Mouse (Mus musculus) ES-E14 (cell line): ENCODE data around the gene Pcnx3. TPM values are rescaled to one million over a fixed set of nuclear protein-coding genes. Genes with fewer than 3 reads are reported as not detected.

Experiments
- DNase-seq: peaks from one replicate; pipeline ENCODE4 v3.0.0-alpha.2; 2013; ENCODE audit warnings: low read depth, low spot score
- H3K27ac ChIP-seq: 2 replicates; pipeline ENCODE4 v1.5.1; 2012; ENCODE audit warnings: low read depth, mild to moderate bottlenecking, low read length, moderate library complexity, mixed read lengths; ENCODE audit not compliant: poor library complexity, insufficient read depth, severe bottlenecking
- H3K36me3 ChIP-seq: 2 replicates; pipeline ENCODE4 v1.6.1; 2012; ENCODE audit warnings: mild to moderate bottlenecking, low read length, moderate library complexity, mixed read lengths; ENCODE audit not compliant: control insufficient read depth, poor library complexity, insufficient read depth, severe bottlenecking
- H3K4me1 ChIP-seq, 2 experiments: fragments of 150-350 bp in 1 of 2; sonication (generic) in 1 of 2; 2 replicates each; pipeline ENCODE4 v1.6.1; 2012; ENCODE audit warnings: low read length in 2 of 2, mild to moderate bottlenecking in 1 of 2, mixed read lengths in 1 of 2; ENCODE audit not compliant: control insufficient read depth in 2 of 2, insufficient read depth in 2 of 2, poor library complexity in 1 of 2
- H3K4me3 ChIP-seq, 2 experiments: fragments of 150-350 bp in 1 of 2; sonication (generic) in 1 of 2; 2 replicates each; pipeline ENCODE4 v1.5.1; 2012; ENCODE audit warnings: low read length in 2 of 2, low read depth in 1 of 2, mild to moderate bottlenecking in 1 of 2, mixed read lengths in 1 of 2; ENCODE audit not compliant: insufficient read depth in 1 of 2, poor library complexity in 1 of 2, severe bottlenecking in 1 of 2
- H3K9ac ChIP-seq: 2 replicates; pipeline ENCODE4 v1.6.1; 2012; ENCODE audit warnings: low read depth, mild to moderate bottlenecking, low read length, mixed read lengths; ENCODE audit not compliant: poor library complexity, insufficient read depth, severe bottlenecking
- H3K9me3 ChIP-seq: fragments of 150-350 bp; sonication (generic); 2 replicates; pipeline ENCODE4 v1.6.1; 2012; ENCODE audit warnings: low read depth, mild to moderate bottlenecking, low read length; ENCODE audit not compliant: control insufficient read depth, insufficient read depth
- CHD2 ChIP-seq: IDR thresholded peaks from 2 replicates; pipeline ENCODE4 v1.6.1; 2014; ENCODE audit warnings: mild to moderate bottlenecking, low read depth, low read length, inconsistent platforms
- HCFC1 ChIP-seq: IDR thresholded peaks from 2 replicates; pipeline ENCODE4 v1.6.1; 2012; ENCODE audit warnings: low read length, inconsistent platforms, borderline replicate concordance; ENCODE audit not compliant: insufficient read depth
- MAFK ChIP-seq: IDR thresholded peaks from 2 replicates; pipeline ENCODE4 v1.6.1; 2014; ENCODE audit warnings: mild to moderate bottlenecking, low read depth, low read length, inconsistent platforms; ENCODE audit not compliant: insufficient read depth
- ZC3H11A ChIP-seq: IDR thresholded peaks from 2 replicates; pipeline ENCODE4 v1.6.1; 2012; ENCODE audit warnings: low read depth, mild to moderate bottlenecking, inconsistent platforms, low read length, borderline replicate concordance
- ZNF384 ChIP-seq: IDR thresholded peaks from 2 replicates; pipeline ENCODE4 v1.6.1; 2012; ENCODE audit warnings: low read depth, low read length, inconsistent platforms
- in situ Hi-C, 2 experiments: fragments of 600-800 bp; cut with MboI; formaldehyde crosslinking; loops; one replicate each; pipeline ENCODE4 v1.15.1; 2025; ENCODE audit warnings: low sequenced_read_pairs in 2 of 2, inconsistent platforms in 1 of 2; ENCODE audit not compliant: unreplicated experiment in 2 of 2
- total RNA-seq: library from RNA; depleted of rRNA; stranded (reverse); fragments of 300-350 nt; gene quantifications from 2 replicates; pipeline ENCODE4 v1.2.3, GENCODE M21; 2012

Gene Pcnx3
- total RNA-seq, 1 experiment, result 63.9 TPM

- H3K9me3 ChIP-seq, result no peaks in the 10 kb centered on the region
- H3K4me1 ChIP-seq, result peaks cover 0 to 12% of the 10 kb centered on the region in 2 experiments; a peak in 1 of 4 replicates
- H3K4me3 ChIP-seq, result no peak overlapping the region
- H3K27ac ChIP-seq, result no peak overlapping the region
- H3K9ac ChIP-seq, result no peak overlapping the region
- in situ Hi-C loops, result no loop called here
- no peak for TF ChIP-seq CHD2
- TF ChIP-seq ZNF384, result no peak
- TF ChIP-seq MAFK, result no peak
- TF ChIP-seq ZC3H11A, result no peak
- no peak for TF ChIP-seq HCFC1
- no peak for DNase-seq
- peaks cover 4% of the 10 kb centered on the region; the same call in 1 of the 2 replicates for H3K36me3 ChIP-seq
These were observed 5.1 kb upstream of the Pcnx3 start for GRCm38 (mm10) chr19:5693801-5694200.

GRCm38 (mm10) chr19:5692913-5693396 lies 4.2 kb upstream of the Pcnx3 start:
- no peak overlapping the region for H3K9ac ChIP-seq
- no peak overlapping the region for H3K27ac ChIP-seq
- DNase-seq, result no peak
- H3K36me3 ChIP-seq, result peaks cover 4% of the 10 kb centered on the region; the same call in 1 of the 2 replicates
- H3K4me1 ChIP-seq, result peaks cover 0 to 12% of the 10 kb centered on the region in 2 experiments; a peak in 1 of 4 replicates
- no peak overlapping the region for H3K4me3 ChIP-seq
- TF ChIP-seq CHD2 (no peak), ZNF384 (no peak), HCFC1 (no peak), ZC3H11A (no peak), MAFK (no peak)
- in situ Hi-C loops, result no loop called here
- no peaks in the 10 kb centered on the region for H3K9me3 ChIP-seq

GRCm38 (mm10) chr19:5692086-5692912 lies 3.6 kb upstream of the Pcnx3 start:
- Histone ChIP-seq H3K27ac (no peak overlapping the region), H3K9me3 (no peaks in the 10 kb centered on the region), H3K9ac (no peak overlapping the region), H3K4me3 (no peak overlapping the region), H3K36me3 (peaks cover 4% of the 10 kb centered on the region; the same call in 1 of the 2 replicates), H3K4me1 (peaks cover 4 to 16% of the 10 kb centered on the region in 2 experiments; a peak in 2 of 4 replicates)
- no peak for TF ChIP-seq HCFC1
- TF ChIP-seq ZNF384, result no peak
- TF ChIP-seq ZC3H11A, result no peak
- TF ChIP-seq CHD2, result no peak
- in situ Hi-C loops, result no loop called here
- DNase-seq, result no peak

GRCm38 (mm10) chr19:5691601-5692000 lies 2.9 kb upstream of the Pcnx3 start:
- Histone ChIP-seq H3K27ac (no peak overlapping the region), H3K4me3 (no peak overlapping the region), H3K9ac (no peak overlapping the region)

More at GRCm38 (mm10) chr19:5691601-5692000, 2.9 kb upstream of the Pcnx3 start:
- DNase-seq, result no peak
- TF ChIP-seq MAFK (no peak), HCFC1 (no peak), CHD2 (no peak), ZC3H11A (no peak), ZNF384 (no peak)
- in situ Hi-C loops, result no loop called here
- H3K36me3 ChIP-seq, result peaks cover 4% of the 10 kb centered on the region; the same call in 1 of the 2 replicates
- H3K9me3 ChIP-seq, result no peaks in the 10 kb centered on the region
- peaks cover 4 to 17% of the 10 kb centered on the region in 2 experiments; a peak in 2 of 4 replicates for H3K4me1 ChIP-seq
